Mouse (Mus musculus) liver, adult 2 months (tissue): ENCODE measurements around the gene Adam22. TPM values are rescaled to one million over a fixed set of nuclear protein-coding genes. Genes with fewer than 3 reads are reported as not detected.

ENCODE experiments used
- DNase-seq: peaks from one replicate; pipeline ENCODE4 v3.0.0-alpha.2; 2011; ENCODE audit warnings: low read depth, low spot score; ENCODE audit errors: extremely low read depth
- H3K27ac ChIP-seq: fragments of 200-500 bp; replicated peaks from 2 replicates; pipeline ENCODE4 v1.5.1; 2012; ENCODE audit warnings: low read depth, mild to moderate bottlenecking, control low read depth, inconsistent platforms, low read length; ENCODE audit not compliant: insufficient read depth
- H3K27me3 ChIP-seq: fragments of 200-500 bp; 2 replicates; pipeline ENCODE4 v1.6.1; 2012; ENCODE audit warnings: mild to moderate bottlenecking, moderate library complexity, low read length, inconsistent platforms; ENCODE audit not compliant: control insufficient read depth, insufficient read depth
- H3K36me3 ChIP-seq: fragments of 200-500 bp; 2 replicates; pipeline ENCODE4 v1.6.1; 2012; ENCODE audit warnings: low read length, inconsistent platforms; ENCODE audit not compliant: control insufficient read depth, insufficient read depth
- H3K4me1 ChIP-seq: fragments of 200-500 bp; 2 replicates; pipeline ENCODE4 v1.6.1; 2011; ENCODE audit warnings: low read length; ENCODE audit not compliant: control insufficient read depth, insufficient read depth
- H3K4me3 ChIP-seq: fragments of 200-500 bp; 2 replicates; pipeline ENCODE4 v1.5.1; 2011; ENCODE audit warnings: low read depth, mild to moderate bottlenecking, control low read depth, low read length, moderate library complexity; ENCODE audit not compliant: insufficient read depth
- H3K79me2 ChIP-seq: fragments of 200-500 bp; 2 replicates; pipeline ENCODE4 v1.6.1; 2012; ENCODE audit warnings: inconsistent platforms, mild to moderate bottlenecking, low read length, moderate library complexity; ENCODE audit not compliant: control insufficient read depth, insufficient read depth
- H3K9ac ChIP-seq: fragments of 200-500 bp; 2 replicates; pipeline ENCODE4 v1.6.1; 2012; ENCODE audit warnings: low read depth, mild to moderate bottlenecking, control low read depth, inconsistent platforms, low read length
- CTCF ChIP-seq: fragments of 200-500 bp; IDR thresholded peaks from 2 replicates; pipeline ENCODE4 v1.5.1; 2011; ENCODE audit warnings: low read depth, low read length, control low read depth
- POLR2A ChIP-seq: fragments of 200-500 bp; IDR thresholded peaks from 2 replicates; pipeline ENCODE4 v1.6.1; 2011; ENCODE audit warnings: low read length, control low read depth; ENCODE audit not compliant: insufficient read depth; ENCODE audit errors: extremely low read depth
- WGBS: fragments of 180-500 bp; shearing (Covaris S2); methylation state at CpG from one replicate; pipeline ENCODE4 v1.1.7; 2018; 5-methylcytosine and 5-hydroxymethylcytosine counted together
- polyA plus RNA-seq: library from polyadenylated mRNA; depleted of rRNA; stranded (reverse); fragments of >200 nt; gene quantifications from 2 replicates; pipeline ENCODE4 v1.2.3, GENCODE M21; 2012
- total RNA-seq: library from RNA; depleted of rRNA; stranded (reverse); fragments of >200 nt; gene quantifications from 2 replicates; pipeline ENCODE4 v1.2.3, GENCODE M21; 2014

Gene Adam22
- total and polyA plus RNA-seq, 2 experiments = 0.01 to 0.55 TPM

DNA sequence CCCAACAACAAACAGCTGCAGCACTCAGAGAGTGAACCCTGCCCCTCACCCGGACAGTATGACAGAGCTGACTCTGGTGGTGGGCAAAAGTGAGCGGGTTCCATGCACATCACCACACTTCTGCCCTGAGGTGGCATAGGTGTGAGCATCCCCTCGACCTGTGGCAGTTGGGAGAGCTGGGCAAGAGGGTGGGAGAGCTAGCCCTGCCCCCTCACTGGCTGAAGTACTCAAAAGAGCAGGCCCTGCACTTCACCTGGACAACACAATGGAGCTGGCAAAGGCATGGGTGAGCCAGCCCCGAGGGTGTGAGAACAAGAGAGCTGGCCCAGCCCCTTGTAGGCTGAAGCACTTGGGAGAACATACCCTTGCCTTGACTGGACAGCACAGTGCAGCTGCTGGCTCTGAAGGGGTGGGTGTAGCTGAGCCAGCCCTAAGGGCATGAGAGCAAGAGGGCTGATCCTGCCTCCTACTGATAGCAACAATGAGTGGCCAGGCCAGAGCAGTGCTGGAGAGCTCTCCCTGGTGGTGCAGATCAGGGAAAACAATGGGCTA lies 124.8 kb downstream of the Adam22 start:
- Histone ChIP-seq H3K27me3 (no peaks in the 10 kb centered on the region), H3K4me3 (no peak overlapping the region), H3K4me1 (no peaks in the 10 kb centered on the region), H3K27ac (no peak overlapping the region), H3K9ac (no peak overlapping the region), H3K36me3 (no peaks in the 10 kb centered on the region), H3K79me2 (no peaks in the 10 kb centered on the region)
- TF ChIP-seq POLR2A = no peak
- TF ChIP-seq CTCF = no peak
- 57% methylated on average over 4 of the region's 4 CpGs for WGBS
- no peak for DNase-seq

DNA sequence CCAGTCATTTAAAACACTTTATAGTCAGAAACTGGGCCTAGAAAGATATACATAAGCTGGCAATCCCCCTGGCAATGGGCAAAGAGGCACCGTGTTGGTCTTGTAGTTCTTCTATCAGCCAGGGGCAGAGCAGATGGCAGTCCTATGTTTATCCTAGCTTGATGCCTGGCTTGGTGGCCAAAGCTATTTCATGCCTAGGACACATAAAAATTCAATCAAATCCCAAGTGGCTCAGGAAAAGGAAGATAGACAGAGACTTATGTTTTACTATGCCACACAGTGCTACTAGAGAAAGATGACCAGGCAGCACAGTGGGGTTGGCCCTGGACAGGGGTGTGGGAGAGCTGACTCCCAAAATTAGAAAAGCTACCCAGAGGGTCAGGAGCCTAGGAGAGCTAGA lies 125.3 kb downstream of the Adam22 start:
- no peak overlapping the region for H3K4me3 ChIP-seq
- WGBS = 95% methylated on average over 1 of the region's 1 CpGs
- H3K79me2 ChIP-seq = no peaks in the 10 kb centered on the region
- H3K4me1 ChIP-seq = no peaks in the 10 kb centered on the region
- H3K9ac ChIP-seq = no peak overlapping the region
- H3K36me3 ChIP-seq = no peaks in the 10 kb centered on the region
- no peak overlapping the region for H3K27ac ChIP-seq
- no peaks in the 10 kb centered on the region for H3K27me3 ChIP-seq
- no peak for TF ChIP-seq POLR2A
- no peak for TF ChIP-seq CTCF
- no peak for DNase-seq

DNA sequence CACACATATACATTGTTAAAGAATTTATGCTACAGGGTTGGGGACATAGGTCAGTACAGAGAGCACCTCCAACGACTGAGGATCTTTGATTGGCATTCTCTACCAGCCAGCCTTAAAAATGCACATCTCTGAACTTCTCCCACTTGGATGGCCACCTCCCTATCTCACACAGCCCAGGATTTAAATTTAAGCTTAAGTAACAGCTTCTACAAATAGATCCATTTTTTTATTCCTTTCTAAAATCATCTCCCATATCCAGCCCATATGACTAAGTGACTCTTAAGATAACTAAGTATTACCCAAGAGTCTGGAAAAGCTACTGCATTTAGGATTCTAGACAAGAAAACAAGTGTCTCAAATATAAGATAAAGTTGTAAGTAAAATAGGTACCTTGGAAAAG lies 140.9 kb downstream of the Adam22 start:
- Histone ChIP-seq H3K4me1 (no peaks in the 10 kb centered on the region), H3K9ac (no peak overlapping the region), H3K27me3 (no peaks in the 10 kb centered on the region), H3K36me3 (no peaks in the 10 kb centered on the region), H3K79me2 (no peaks in the 10 kb centered on the region), H3K4me3 (no peak overlapping the region), H3K27ac (no peak overlapping the region)
- no peak for DNase-seq
- TF ChIP-seq POLR2A = no peak
- no peak for TF ChIP-seq CTCF
- 77% methylated on average over 1 of the region's 1 CpGs for WGBS

DNA sequence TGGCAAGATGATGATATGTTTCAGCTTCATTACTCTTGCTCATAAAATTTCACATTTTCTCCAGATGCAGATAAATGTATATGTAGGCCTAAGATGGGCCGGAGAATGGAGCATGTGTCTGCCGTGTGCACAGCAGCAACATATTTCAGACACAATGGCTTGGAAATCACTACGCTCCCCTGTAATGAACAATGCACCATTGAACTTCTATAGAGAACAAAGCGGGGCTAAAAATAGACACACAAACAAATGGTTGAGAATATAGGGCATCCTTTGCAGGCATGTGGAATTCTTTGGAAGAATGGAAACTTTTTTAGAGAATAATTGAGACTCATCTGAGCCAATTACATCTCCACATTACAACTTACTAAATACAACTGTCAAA lies 143.6 kb downstream of the Adam22 start:
- H3K79me2 ChIP-seq = no peaks in the 10 kb centered on the region
- no peaks in the 10 kb centered on the region for H3K27me3 ChIP-seq
- H3K27ac ChIP-seq = no peak overlapping the region
- no peak for TF ChIP-seq POLR2A
- no peak for TF ChIP-seq CTCF
- 87% methylated on average over 4 of the region's 4 CpGs for WGBS
- DNase-seq = no peak
- H3K9ac ChIP-seq = no peak overlapping the region
- no peak overlapping the region for H3K4me3 ChIP-seq
- no peaks in the 10 kb centered on the region for H3K4me1 ChIP-seq
- no peaks in the 10 kb centered on the region for H3K36me3 ChIP-seq

DNA sequence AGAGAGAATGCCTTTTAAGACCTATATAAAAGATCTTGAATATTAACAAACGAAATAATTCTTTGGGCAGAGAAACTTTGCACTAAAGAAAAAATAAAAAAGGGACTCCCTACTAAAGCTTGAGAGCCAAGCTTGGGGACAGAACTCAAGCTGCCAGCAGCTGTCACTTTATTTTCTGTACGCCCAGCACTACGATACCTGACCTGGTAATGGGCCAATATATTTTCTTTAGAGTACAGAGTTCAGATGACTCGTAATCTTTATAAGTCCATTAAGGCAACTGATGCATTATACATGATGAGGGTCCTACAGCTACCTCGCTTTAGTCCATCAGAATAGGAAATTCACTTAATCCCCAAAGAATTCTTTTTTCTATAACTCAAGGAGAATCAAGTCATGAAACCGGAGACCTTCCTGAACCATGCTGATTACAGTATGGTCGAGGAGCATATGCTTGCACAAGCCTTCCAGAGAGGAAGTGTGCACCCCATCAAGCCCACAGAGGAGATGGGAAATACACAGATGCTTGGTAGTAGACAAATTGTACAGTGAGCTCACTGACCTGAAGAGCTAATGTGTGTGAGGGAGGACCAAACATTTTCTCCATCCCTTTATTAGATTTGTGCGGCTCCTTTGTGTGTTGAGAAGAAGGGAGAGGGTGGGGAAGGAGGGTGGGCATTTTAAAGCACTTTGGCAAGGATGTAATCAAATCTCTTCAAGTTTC lies 144.2 kb downstream of the Adam22 start:
- Histone ChIP-seq H3K79me2 (no peaks in the 10 kb centered on the region), H3K9ac (no peak overlapping the region), H3K4me1 (no peaks in the 10 kb centered on the region), H3K36me3 (no peaks in the 10 kb centered on the region), H3K27ac (no peak overlapping the region), H3K4me3 (no peak overlapping the region), H3K27me3 (no peaks in the 10 kb centered on the region)
- TF ChIP-seq CTCF (no peak), POLR2A (no peak)
- 82% methylated on average over 8 of the region's 8 CpGs for WGBS
- DNase-seq = no peak

DNA sequence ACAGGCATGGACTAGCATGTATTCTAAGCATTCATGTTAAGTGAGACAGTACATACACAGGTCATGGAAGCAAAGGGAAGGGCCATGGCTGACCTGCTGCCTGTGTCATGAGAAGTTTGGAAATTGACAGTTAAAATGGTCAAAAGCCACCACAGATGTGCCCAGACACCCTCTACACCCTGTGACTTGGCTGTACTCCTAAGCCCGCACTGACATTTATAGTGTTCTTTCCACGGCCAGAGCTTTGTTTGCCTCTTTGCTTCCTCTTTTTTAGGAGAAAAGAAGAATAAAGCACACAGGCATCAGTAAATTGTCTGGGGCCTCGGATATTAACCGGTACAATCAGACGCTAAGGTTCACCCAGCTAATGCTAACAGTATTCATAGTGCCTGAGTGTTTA lies 146.3 kb downstream of the Adam22 start:
- Histone ChIP-seq H3K27ac (no peak overlapping the region), H3K9ac (no peak overlapping the region), H3K36me3 (no peaks in the 10 kb centered on the region), H3K79me2 (no peaks in the 10 kb centered on the region), H3K4me1 (no peaks in the 10 kb centered on the region), H3K27me3 (no peaks in the 10 kb centered on the region), H3K4me3 (no peak overlapping the region)
- WGBS = 82% methylated on average over 5 of the region's 5 CpGs
- TF ChIP-seq CTCF (no peak), POLR2A (no peak)
- DNase-seq = no peak
